Mouse (Mus musculus): ENCODE data around the gene Pced1b. TPM values are rescaled to one million over a fixed set of nuclear protein-coding genes. Genes with fewer than 3 reads are reported as not detected.
A peak's percentile ranks its signal among the peaks of the same experiment; 100 is the strongest.

Pced1b gene
- total and polyA plus RNA-seq, 3 experiments = 6.6 to 36.5 TPM; not detected in 1

DNA sequence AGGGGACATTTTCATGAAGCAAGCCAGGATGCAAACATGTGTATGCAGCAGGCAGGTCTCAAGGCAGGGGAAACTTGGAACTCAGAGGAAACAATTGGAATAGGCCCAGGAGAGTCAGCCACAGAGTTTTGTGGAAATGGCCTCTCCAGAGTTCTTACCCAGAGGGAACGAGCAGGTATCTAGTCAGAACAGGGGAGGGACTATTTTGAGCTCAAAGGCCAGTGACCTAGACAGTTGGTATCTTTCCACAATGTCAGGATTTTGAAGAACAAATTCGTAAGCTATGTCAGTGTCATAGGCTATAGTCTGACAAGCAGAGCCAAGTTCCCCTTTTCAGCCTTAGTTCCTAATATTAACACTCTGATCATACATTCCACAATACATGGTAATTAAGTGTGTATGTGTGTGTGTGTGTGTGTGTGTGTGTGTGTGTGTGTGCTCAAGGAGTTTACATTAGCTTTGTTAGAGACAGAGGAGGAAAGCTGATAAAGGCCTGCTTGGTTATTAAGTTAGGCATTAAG, 168.6 kb downstream of the Pced1b start:
- DNase-seq (ENCODE audit: low read depth, low spot score) = peak; percentile 45
- Histone ChIP-seq H3K79me2 (ENCODE audit: control insufficient read depth, insufficient read depth, low read length, poor library complexity) (no peaks in the 10 kb centered on the region), H3K27me3 (ENCODE audit: control insufficient read depth in 1 of 2, insufficient read depth in 2 of 2, low read length in 2 of 2) (peaks cover 0 to 2% of the 10 kb centered on the region in 2 experiments; a peak in 1 of 4 replicates), H3K9ac (ENCODE audit: control insufficient read depth, low read depth, low read length, poor library complexity, severe bottlenecking) (no peak overlapping the region), H3K4me3 (ENCODE audit: control insufficient read depth in 1 of 2, insufficient read depth in 1 of 2, low read depth in 2 of 2, low read length in 2 of 2) (no peak overlapping the region), H3K9me3 (replicated peaks; ENCODE audit: insufficient read depth, low read length) (no peaks in the 10 kb centered on the region), H3K27ac (ENCODE audit: control insufficient read depth, low read depth, low read length) (no peak overlapping the region), H3K36me3 (ENCODE audit: control insufficient read depth in 1 of 2, insufficient read depth in 2 of 2, low read length in 2 of 2) (no peaks in the 10 kb centered on the region), H3K4me1 (ENCODE audit: control insufficient read depth in 1 of 2, insufficient read depth in 2 of 2, low read length in 2 of 2) (no peaks in the 10 kb centered on the region)
- TF ChIP-seq KAT2A (conservative IDR thresholded peaks at IDR 0.05; ENCODE audit: low read depth, low read length) (no peak), MAX (IDR thresholded peaks at IDR 0.05; ENCODE audit: low read length) (no peak), USF2 (IDR thresholded peaks at IDR 0.05; ENCODE audit: borderline replicate concordance in 1 of 2, insufficient read depth in 1 of 2, low read depth in 1 of 2, low read length in 2 of 2) (no peak), MAZ (IDR thresholded peaks at IDR 0.05; ENCODE audit: low read depth, low read length) (no peak), ZMIZ1 (IDR thresholded peaks at IDR 0.05; ENCODE audit: low read depth, low read length) (no peak), RCOR1 (IDR thresholded peaks at IDR 0.05; ENCODE audit: low read depth, low read length) (no peak), POLR2AphosphoS5 (IDR thresholded peaks at IDR 0.05; ENCODE audit: borderline replicate concordance, low read depth, low read length) (no peak), TCF12 (IDR thresholded peaks at IDR 0.05; ENCODE audit: low read depth, low read length) (no peak), BHLHE40 (IDR thresholded peaks at IDR 0.05; ENCODE audit: borderline replicate concordance, low read depth, low read length) (no peak), ZC3H11A (IDR thresholded peaks at IDR 0.05; ENCODE audit: low read depth, low read length) (no peak), MEF2A (IDR thresholded peaks at IDR 0.05; ENCODE audit: extremely low read depth, insufficient replicate concordance, low read depth, low read length, poor library complexity, severe bottlenecking) (no peak), CTCF (IDR thresholded peaks at IDR 0.05 in 2 of 3, conservative IDR thresholded peaks at IDR 0.05 in 1 of 3; ENCODE audit: control insufficient read depth in 1 of 3, insufficient read depth in 1 of 3, low read depth in 2 of 3, low read length in 3 of 3, poor library complexity in 1 of 3, severe bottlenecking in 1 of 3) (no peak), POLR2AphosphoS2 (IDR thresholded peaks at IDR 0.05; ENCODE audit: low read length) (no peak), SIN3A (IDR thresholded peaks at IDR 0.05; ENCODE audit: low read length) (no peak), MAFK (IDR thresholded peaks at IDR 0.05; ENCODE audit: borderline replicate concordance, low read depth, low read length) (no peak), MYC (IDR thresholded peaks at IDR 0.05; ENCODE audit: low read depth, low read length) (no peak), TBP (IDR thresholded peaks at IDR 0.05; ENCODE audit: low read depth, low read length) (no peak)

DNA sequence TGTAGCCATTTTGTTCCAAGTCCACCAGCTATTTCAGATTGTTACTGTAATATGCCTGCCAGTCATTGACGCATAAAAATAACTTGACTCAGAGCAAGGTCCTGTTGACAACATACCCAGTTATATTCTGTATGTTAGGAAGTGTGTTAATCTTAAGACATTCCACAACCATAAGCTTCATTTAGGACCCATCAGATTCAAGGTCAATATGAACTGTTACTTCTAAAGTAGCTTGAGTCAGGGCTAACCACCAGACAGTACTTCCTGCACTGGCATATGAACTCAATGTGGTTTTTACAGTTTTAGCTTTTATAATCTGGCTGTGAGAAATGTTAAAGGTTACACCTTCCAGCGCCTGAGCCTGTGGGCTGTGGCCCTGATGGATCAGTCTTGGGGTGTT, 173.4 kb downstream of the Pced1b start:
- DNase-seq (ENCODE audit: low read depth, low spot score) = no peak
- no peak overlapping the region for H3K27ac ChIP-seq (ENCODE audit: control insufficient read depth, low read depth, low read length)
- H3K9ac ChIP-seq (ENCODE audit: control insufficient read depth, low read depth, low read length, poor library complexity, severe bottlenecking) = no peak overlapping the region
- H3K79me2 ChIP-seq (ENCODE audit: control insufficient read depth, insufficient read depth, low read length, poor library complexity) = no peaks in the 10 kb centered on the region
- H3K27me3 ChIP-seq (ENCODE audit: control insufficient read depth in 1 of 2, insufficient read depth in 2 of 2, low read length in 2 of 2) = peaks cover 0 to 2% of the 10 kb centered on the region in 2 experiments; a peak in 1 of 4 replicates
- no peaks in the 10 kb centered on the region for H3K4me1 ChIP-seq (ENCODE audit: control insufficient read depth in 1 of 2, insufficient read depth in 2 of 2, low read length in 2 of 2)
- H3K9me3 ChIP-seq (replicated peaks; ENCODE audit: insufficient read depth, low read length) = no peaks in the 10 kb centered on the region
- no peak for TF ChIP-seq NRF1 (IDR thresholded peaks at IDR 0.05; ENCODE audit: insufficient read depth, low read depth, low read length, poor library complexity, severe bottlenecking)
- TF ChIP-seq ZNF384 (IDR thresholded peaks at IDR 0.05; ENCODE audit: low read depth, low read length) = no peak
- TF ChIP-seq ELF1 (IDR thresholded peaks at IDR 0.05; ENCODE audit: low read depth, low read length) = no peak
- no peak for TF ChIP-seq GABPA (IDR thresholded peaks at IDR 0.05; ENCODE audit: low read depth, low read length)
- TF ChIP-seq ZC3H11A (IDR thresholded peaks at IDR 0.05; ENCODE audit: low read depth, low read length) = no peak
- H3K36me3 ChIP-seq (ENCODE audit: control insufficient read depth in 1 of 2, insufficient read depth in 2 of 2, low read length in 2 of 2) = no peaks in the 10 kb centered on the region
- H3K4me3 ChIP-seq (ENCODE audit: control insufficient read depth in 1 of 2, insufficient read depth in 1 of 2, low read depth in 2 of 2, low read length in 2 of 2) = no peak overlapping the region
